Mouse (Mus musculus): ENCODE results near the gene Aip. TPM values are rescaled to one million over a fixed set of nuclear protein-coding genes. Genes with fewer than 3 reads are reported as not detected.

Aip gene
- total RNA-seq, 2 experiments from 2014 or later = 69.9 to 71.8 TPM

DNA sequence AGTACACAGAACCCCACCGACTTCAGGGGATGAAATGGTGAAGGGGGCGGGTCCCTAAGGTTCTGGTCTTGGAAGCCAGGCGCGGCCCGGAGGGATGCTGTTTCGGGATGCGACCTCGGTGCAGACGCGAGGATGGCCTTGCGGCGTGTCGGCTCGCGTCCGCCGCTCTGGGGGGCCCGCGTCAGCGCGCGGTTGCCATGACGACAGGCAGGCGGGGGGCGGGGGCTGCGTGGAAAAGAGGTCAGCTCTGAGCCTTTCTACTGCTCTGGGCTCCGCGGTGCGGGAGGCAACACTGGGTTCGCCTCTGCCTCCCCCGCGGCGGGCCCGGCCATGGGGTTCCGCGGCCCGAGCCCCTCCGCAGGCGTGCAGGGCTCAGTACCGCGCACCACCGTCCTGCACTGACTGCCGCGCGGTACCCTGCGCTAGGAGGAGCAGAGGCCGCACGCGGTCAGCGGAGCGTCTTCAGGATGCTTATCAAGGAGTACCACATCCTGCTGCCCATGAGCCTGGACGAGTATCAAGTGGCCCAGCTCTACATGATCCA is 24.9 kb downstream of the Aip start:
- intact Hi-C loops (cut with DNase I) = no loop called here
- TF ChIP-seq CTCF (IDR thresholded peaks at IDR 0.05) = no peak
- Histone ChIP-seq H3K27ac (peak overlapping the region; percentile 82; the same call in 1 of the 2 replicates), H3K4me3 (peak overlapping the region; percentile 79)
- DNase-seq = no peak

DNA sequence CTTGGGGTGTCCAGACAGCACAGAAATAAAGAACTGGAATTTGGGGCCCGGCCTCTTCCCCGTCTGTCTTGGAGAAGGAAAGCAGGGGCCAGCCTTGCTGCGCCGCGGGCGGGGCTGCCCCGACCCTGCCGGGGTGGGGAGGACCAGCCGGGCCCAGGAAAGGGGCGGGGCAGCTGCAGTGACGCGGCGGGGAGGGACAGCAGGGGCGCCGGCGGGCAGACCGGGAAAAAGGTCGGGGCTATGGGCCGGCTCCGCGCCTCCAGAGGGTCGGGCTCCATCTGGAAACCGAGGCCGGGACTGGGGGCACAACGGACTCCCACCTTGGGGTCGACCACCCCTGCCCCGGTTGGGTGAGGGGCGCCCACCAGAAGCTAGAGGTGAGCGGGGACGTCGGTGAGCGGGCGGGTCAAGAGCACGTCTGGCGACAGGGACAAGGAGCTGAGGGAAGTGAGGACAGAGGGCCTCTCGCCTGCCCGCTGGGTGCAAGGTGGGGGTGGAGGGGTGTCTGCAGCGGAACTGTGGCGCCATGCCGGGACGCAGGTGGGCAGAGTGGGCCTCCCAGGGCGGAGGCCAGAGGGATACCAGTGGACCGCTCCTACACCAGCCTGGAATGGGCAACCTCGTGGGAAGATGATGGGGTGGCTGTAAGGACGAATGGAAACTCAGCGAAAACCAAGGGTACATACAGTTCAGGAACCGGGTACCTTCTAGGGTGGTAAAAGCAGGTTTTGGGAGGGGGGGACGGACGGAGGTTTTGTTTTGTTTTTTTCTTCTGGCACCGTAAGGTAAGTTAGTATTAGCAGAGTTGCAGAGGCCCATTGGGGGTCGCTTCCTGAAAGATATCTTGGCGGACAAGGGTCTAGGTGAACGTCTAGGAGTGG is 25.6 kb downstream of the Aip start, which contains the start of gene Pitpnm1:
TSS of gene Pitpnm1 (plus strand) at position 162 of the 881 bp plus-strand sequence.
- intact Hi-C loops (cut with DNase I) = loop anchor here (2.0 to 5.0 kb wide), 3 partner anchors 21 to 129 kb away; no protein-coding TSS in a partner anchor
- TF ChIP-seq CTCF (IDR thresholded peaks at IDR 0.05) = no peak
- Histone ChIP-seq H3K4me3 (peak within 1 kb of the TSS; percentile 79), H3K27ac (peak within 1 kb of the TSS; percentile 82)
- peak; percentile 89 for DNase-seq

DNA sequence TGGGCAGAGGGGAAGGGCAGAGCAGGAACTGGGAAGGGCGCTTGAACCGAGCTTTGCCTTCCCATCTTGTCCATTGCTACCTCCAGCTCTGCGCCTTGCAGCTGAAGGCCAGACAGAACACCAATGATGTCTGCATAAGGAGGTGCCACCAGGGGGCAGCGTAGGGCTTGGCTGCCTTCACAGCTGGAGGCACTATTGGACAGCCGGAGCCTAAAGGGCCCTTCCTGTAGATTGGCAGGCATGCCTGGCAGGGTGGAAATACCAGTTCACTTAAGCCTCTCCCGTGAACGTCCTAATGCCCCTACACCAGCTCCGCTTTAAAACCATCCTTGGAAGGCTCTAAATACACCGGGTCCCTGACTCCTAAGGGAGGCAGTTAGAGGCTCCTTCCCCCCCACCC is 26.6 kb downstream of the Aip start:
- Histone ChIP-seq H3K4me3 (peak overlapping the region; percentile 79), H3K27ac (peak overlapping the region; percentile 82)
- intact Hi-C loops (cut with DNase I) = loop anchor here (2.0 to 5.0 kb wide), 3 partner anchors 22 to 130 kb away; no protein-coding TSS in a partner anchor
- no peak; the same call in none of the 2 replicates for TF ChIP-seq CTCF (IDR thresholded peaks at IDR 0.05)
- DNase-seq = peak; percentile 95

DNA sequence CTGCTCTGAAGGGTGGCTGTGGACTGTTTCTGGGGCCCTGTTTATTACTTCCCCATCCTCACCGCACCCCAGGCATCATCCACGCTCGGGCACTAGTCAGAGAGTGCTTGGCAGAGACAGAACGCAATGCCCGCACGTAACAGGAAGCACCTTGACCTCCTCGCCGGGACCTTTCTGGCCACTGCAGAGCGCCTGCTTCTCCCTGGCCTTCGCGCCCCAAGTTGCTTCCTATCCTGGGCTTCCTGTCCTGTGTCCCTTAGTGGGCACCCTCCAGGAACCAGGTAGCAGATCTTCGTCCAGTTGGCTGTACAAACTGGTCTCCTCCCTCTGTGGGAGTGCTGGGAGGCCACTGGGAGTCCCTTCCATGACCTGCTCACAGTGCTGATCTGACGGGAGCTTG is 27.2 kb downstream of the Aip start:
- intact Hi-C loops (cut with DNase I) = loop anchor here (2.0 to 5.0 kb wide), 3 partner anchors 22 to 130 kb away; no protein-coding TSS in a partner anchor
- DNase-seq = no peak
- no peak for TF ChIP-seq CTCF (IDR thresholded peaks at IDR 0.05)
- peak overlapping the region; percentile 79 for H3K4me3 ChIP-seq
- H3K27ac ChIP-seq = peak overlapping the region; percentile 82

DNA sequence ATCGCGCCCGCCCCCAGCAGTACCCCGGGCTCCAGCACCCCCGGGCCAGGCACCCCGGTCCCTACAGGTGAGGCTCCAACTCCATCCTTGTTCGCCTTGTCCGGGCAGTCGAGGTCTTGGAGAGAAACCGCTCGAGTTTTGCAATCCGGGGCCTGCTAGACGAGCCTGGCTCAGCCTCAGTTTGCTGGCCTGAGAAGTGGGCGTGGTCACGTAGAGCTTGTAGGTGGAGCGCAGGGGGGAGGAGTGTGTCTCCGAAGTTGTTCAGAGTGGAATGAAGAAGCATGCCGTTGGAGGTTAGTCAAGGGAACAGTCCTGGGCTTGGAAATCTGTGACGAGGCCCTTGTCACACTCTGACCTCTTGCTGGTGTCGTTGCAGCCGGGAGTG is 28.2 kb downstream of the Aip start:
- DNase-seq = no peak
- intact Hi-C loops (cut with DNase I) = loop anchor here (5.0 kb wide), 1 partner anchor 80 kb away; no protein-coding TSS in a partner anchor
- Histone ChIP-seq H3K4me3 (peak overlapping the region; percentile 79), H3K27ac (peak overlapping the region; percentile 95)
- no peak for TF ChIP-seq CTCF (IDR thresholded peaks at IDR 0.05)

DNA sequence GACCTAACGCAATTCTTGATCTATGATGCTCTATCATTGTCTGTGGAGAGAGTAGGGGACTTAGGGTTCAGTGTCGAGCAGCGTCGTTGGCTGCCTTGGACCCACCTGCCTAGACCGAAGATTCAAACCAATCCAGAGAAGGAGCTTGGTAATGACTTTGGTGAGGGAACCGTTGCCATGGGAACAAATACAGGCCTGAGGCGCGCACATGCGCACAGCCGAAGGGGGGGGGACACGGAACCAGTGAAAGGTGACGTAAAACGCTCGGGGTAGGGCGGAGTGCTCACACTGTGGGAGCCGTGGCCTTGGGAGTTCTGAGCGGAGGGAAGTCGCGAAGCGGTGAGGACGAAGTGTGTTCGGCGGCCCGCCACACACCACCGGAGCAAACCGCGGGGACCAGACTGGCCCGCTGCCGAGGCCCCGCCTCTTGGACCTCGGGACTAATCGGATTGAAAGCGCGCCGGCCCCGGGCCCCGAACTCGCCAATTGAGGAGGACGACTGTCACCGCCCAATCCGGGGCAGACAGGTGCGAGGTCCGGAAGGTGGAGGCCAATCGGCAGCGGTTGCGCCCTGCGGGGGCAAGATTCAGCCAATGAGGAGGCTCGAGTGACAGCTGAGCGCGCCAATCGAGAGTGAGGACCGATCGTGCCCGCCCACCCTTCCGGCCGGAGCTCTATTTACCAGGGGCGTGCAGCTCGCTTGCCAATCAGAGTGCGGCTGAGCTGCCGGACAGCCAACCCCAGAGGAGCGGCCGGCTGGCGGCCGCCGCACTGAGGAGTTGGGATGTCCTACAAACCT is 28.8 kb downstream of the Aip start, which contains the start of gene Cdk2ap2:
TSS of gene Cdk2ap2 (plus strand) at position 541 of the 799 bp plus-strand sequence.
- intact Hi-C loops (cut with DNase I) = loop anchor here (5.0 kb wide), 1 partner anchor 80 kb away; no protein-coding TSS in a partner anchor
- no peak for TF ChIP-seq CTCF (IDR thresholded peaks at IDR 0.05)
- peak; percentile 100 for DNase-seq
- Histone ChIP-seq H3K4me3 (peak within 1 kb of the TSS; percentile 79), H3K27ac (peak within 1 kb of the TSS; percentile 95)

DNA sequence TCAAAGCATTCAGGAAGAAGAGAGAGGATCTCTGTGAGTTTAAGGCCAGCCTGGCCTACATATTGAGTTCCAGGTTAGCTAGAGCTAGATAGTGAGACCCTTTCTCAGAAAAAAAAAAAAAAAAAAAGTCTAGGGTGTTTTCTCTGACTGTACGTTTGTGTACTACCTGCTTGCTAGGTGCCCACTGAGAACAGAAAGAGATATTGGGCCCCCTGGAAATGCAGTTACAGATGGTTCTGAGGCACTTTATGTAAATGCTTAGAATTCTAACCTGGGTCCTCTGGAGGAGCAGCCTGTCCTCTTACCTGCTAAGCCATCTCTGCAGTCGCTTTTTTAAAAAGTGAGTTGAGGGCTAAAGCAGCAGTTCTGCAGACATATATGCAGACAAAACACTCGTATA is 29.9 kb downstream of the Aip start:
- TF ChIP-seq CTCF (IDR thresholded peaks at IDR 0.05) = no peak
- intact Hi-C loops (cut with DNase I) = loop anchor here (5.0 kb wide), 1 partner anchor 79 kb away; no protein-coding TSS in a partner anchor
- H3K4me3 ChIP-seq = no peak overlapping the region
- no peak overlapping the region for H3K27ac ChIP-seq
- DNase-seq = no peak

DNA sequence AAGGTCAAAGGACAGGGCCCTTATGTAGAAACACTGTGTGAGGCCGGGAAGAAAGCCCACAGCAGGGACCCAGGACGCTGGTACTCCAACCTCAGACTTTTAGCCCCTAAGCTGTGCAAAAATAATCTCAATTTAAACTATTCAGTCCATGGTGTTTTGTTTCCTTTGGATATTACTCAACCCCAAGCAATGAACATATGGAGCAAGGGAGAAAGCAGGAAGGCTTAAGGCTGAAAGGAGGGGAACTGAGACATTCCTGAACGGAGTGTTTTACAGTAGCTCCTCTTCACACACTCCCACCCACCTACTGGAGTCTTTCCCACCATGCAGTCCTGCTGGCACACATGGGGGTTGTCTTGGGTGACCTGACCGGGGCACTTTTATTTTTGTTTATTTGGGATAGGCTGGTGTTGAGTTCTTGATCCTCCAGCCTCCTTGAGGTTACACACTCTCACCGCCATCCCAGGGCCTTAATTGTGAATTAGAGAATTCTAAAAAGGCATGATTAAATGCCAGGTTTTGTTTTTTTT is 30.8 kb downstream of the Aip start:
- intact Hi-C loops (cut with DNase I) = loop anchor here (5.0 kb wide), 1 partner anchor 78 kb away; no protein-coding TSS in a partner anchor

DNA sequence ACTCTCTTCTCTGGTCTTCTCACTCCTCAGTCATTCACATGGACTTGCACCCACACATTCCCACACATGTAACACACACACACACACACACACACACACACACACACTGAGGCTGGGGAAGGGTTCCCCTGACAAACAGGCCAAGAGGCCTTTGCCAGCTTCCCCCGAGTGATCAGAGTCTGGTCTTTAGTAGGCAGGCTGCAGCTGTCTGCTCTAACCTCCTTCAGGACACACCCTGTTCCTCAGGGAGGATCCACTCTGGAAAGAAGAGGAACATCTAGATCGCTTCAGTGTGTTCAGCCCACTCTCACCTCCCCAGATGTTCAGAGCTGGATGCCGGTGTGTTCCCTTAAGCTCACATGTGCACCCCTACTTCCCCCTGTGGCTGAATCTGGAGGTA is 31.3 kb downstream of the Aip start:
- Histone ChIP-seq H3K27ac (no peak overlapping the region), H3K4me3 (no peak overlapping the region)
- DNase-seq = no peak
- intact Hi-C loops (cut with DNase I) = no loop called here
- no peak for TF ChIP-seq CTCF (IDR thresholded peaks at IDR 0.05)

More for the DNA sequence above, 30.8 kb downstream of the Aip start:
- Histone ChIP-seq H3K4me3 (no peak overlapping the region), H3K27ac (no peak overlapping the region)
- DNase-seq = no peak
- no peak for TF ChIP-seq CTCF (IDR thresholded peaks at IDR 0.05)

DNA sequence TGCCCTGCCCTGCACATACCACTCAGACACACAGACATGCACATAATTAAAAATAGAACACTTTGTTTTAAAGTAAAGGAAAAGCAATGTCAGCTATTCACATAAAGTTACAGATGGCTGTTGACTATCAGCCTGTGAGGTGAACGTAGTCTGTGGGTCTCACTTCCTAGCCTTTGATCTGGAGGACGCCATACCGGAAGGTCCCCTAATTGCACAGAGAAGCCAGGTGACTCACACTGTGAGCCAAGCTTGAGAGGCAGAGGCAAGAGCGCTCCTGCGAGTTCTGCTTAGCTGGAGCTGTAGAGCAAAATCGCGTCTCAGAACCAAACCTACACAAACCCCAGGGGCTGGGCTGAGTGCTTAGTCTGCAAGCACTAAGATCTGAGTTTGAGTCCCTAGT is 31.9 kb downstream of the Aip start:
- DNase-seq = no peak
- Histone ChIP-seq H3K27ac (no peak overlapping the region), H3K4me3 (no peak overlapping the region)
- no peak for TF ChIP-seq CTCF (IDR thresholded peaks at IDR 0.05)
- intact Hi-C loops (cut with DNase I) = no loop called here

DNA sequence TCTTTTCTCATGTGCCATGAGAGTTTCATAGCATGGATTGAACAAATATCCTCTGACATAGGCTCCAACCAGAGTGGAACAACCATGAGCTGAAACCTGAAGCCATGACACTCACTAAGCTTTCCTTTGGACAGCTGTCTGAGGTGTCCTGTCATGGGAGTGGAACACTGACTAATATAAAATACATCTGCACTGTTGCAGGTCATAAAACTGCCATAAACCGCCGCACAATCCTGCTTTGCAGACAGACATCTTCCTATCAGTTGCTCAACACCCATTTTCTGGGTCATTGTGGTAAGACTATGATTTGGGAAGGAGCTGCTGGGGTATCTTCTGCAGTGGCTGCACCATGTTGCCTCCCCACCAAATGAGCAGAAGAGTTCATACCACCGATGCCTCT is 32.9 kb downstream of the Aip start:
- intact Hi-C loops (cut with DNase I) = no loop called here
- DNase-seq = no peak
- Histone ChIP-seq H3K27ac (no peak overlapping the region), H3K4me3 (no peak overlapping the region)
- no peak for TF ChIP-seq CTCF (IDR thresholded peaks at IDR 0.05)

DNA sequence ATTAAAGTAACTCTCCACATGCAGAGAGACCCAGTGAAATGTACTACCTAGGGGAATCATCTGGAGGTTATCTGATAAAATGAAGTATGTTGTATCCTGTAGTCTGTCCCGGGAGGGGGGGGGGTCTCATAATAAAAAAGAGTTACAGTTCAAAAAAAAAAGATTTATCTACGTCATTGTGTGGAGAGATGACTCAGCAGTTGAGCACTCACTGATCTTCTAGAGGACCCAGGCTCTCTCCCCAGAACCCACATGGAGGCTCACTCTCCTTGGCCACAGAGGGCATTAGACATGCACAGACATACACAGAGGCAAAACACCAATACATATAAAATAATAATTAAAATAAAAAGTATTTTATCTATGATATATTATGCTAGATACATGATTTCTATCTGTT is 34.3 kb downstream of the Aip start:
- intact Hi-C loops (cut with DNase I) = no loop called here
- Histone ChIP-seq H3K4me3 (no peak overlapping the region), H3K27ac (no peak overlapping the region)
- no peak for TF ChIP-seq CTCF (IDR thresholded peaks at IDR 0.05)
- no peak for DNase-seq

Data from gastrocnemius, adult 2 months (tissue).